Mouse (Mus musculus) adrenal gland, adult 8-10 months (tissue): ENCODE results near the gene Ndufv2. TPM values are rescaled to one million over a fixed set of nuclear protein-coding genes. Genes with fewer than 3 reads are reported as not detected.

Experiments used
- DNase-seq: peaks from one replicate; pipeline ENCODE4 v3.0.0; 2022
- total RNA-seq, 4 experiments: library from RNA; stranded (reverse); gene quantifications; 2 replicates each; pipeline ENCODE4 v1.2.4; 2022

Gene Ndufv2
- total RNA-seq, result 100 to 1,000 TPM; 232 to 318 (median 257) TPM

GRCm38 (mm10) chr17:66101380-66102330 lies at the start of gene Ndufv2:
TSS of gene Ndufv2 (minus strand) at chr17:66101559.
- peak; percentile 84 for DNase-seq

GRCm38 (mm10) chr17:66131212-66131611 lies 29.9 kb upstream of the Ndufv2 start:
- DNase-seq, result no peak

- no peak for DNase-seq
Measured at GRCm38 (mm10) chr17:66130371-66130770, 29.0 kb upstream of the Ndufv2 start.

- DNase-seq, result no peak
Measured at GRCm38 (mm10) chr17:66125211-66125610, 23.9 kb upstream of the Ndufv2 start.

- no peak for DNase-seq
Measured at GRCm38 (mm10) chr17:66123816-66124610, 22.7 kb upstream of the Ndufv2 start.

- peak; percentile 80 for DNase-seq
Measured at GRCm38 (mm10) chr17:66123066-66123815, 21.9 kb upstream of the Ndufv2 start, which contains the start of gene Ddx11. TSS of gene Ddx11 (plus strand) at chr17:66123520.

GRCm38 (mm10) chr17:66120701-66121100 lies 19.3 kb upstream of the Ndufv2 start:
- DNase-seq, result no peak

GRCm38 (mm10) chr17:66118991-66119390 lies 17.6 kb upstream of the Ndufv2 start:
- no peak for DNase-seq

GRCm38 (mm10) chr17:66112166-66112565 lies 10.8 kb upstream of the Ndufv2 start:
- no peak for DNase-seq

- DNase-seq, result peak; percentile 82
Measured at GRCm38 (mm10) chr17:66111402-66111959, 10.1 kb upstream of the Ndufv2 start, which contains the start of gene Washc1. TSS of gene Washc1 (plus strand) at chr17:66111545.

- DNase-seq, result no peak
Measured at GRCm38 (mm10) chr17:66110746-66111145, 9.4 kb upstream of the Ndufv2 start.

GRCm38 (mm10) chr17:66108198-66108597 lies 6.8 kb upstream of the Ndufv2 start:
- no peak for DNase-seq

GRCm38 (mm10) chr17:66107466-66107865 lies 6.1 kb upstream of the Ndufv2 start:
- no peak for DNase-seq

- no peak for DNase-seq
Measured at GRCm38 (mm10) chr17:66106601-66107267, 5.4 kb upstream of the Ndufv2 start.

GRCm38 (mm10) chr17:66104076-66104475 lies 2.7 kb upstream of the Ndufv2 start:
- DNase-seq, result no peak

GRCm38 (mm10) chr17:66100566-66101379 lies 586 bp downstream of the Ndufv2 start:
- no peak for DNase-seq

GRCm38 (mm10) chr17:66092664-66093063 lies 8.7 kb downstream of the Ndufv2 start:
- DNase-seq, result no peak

GRCm38 (mm10) chr17:66092065-66092464 lies 9.3 kb downstream of the Ndufv2 start:
- DNase-seq, result no peak

- DNase-seq, result no peak
Measured at GRCm38 (mm10) chr17:66091392-66091791, 10.0 kb downstream of the Ndufv2 start.

GRCm38 (mm10) chr17:66090251-66090650 lies 11.1 kb downstream of the Ndufv2 start:
- no peak for DNase-seq
